Mouse (Mus musculus) forebrain, embryonic 10.5 days (tissue): ENCODE data around the gene Prpf18. TPM values are rescaled to one million over a fixed set of nuclear protein-coding genes. Genes with fewer than 3 reads are reported as not detected.
A peak's percentile ranks its signal among the peaks of the same experiment; 100 is the strongest.

Source experiments
- DNase-seq: peaks from one replicate; pipeline ENCODE4 v3.0.0-alpha.2; 2017; ENCODE audit warnings: low spot score; ENCODE audit errors: extremely low spot score
- H3K27ac ChIP-seq: fragments of 300-500 bp; sonication (generic); 2 replicates; pipeline ENCODE4 v1.5.1; 2016; ENCODE audit warnings: mild to moderate bottlenecking
- H3K27me3 ChIP-seq: fragments of 300-500 bp; sonication (generic); 2 replicates; pipeline ENCODE4 v1.6.1; 2016; ENCODE audit warnings: mild to moderate bottlenecking; ENCODE audit not compliant: poor library complexity, severe bottlenecking
- H3K36me3 ChIP-seq: fragments of 300-500 bp; sonication (generic); replicated peaks from 2 replicates; pipeline ENCODE4 v1.6.1; 2016; ENCODE audit warnings: mild to moderate bottlenecking, moderate library complexity
- H3K4me1 ChIP-seq: fragments of 300-500 bp; sonication (generic); 2 replicates; pipeline ENCODE4 v1.6.1; 2016
- H3K4me3 ChIP-seq: fragments of 300-500 bp; sonication (generic); 2 replicates; pipeline ENCODE4 v1.5.1; 2016; ENCODE audit warnings: mild to moderate bottlenecking, moderate library complexity
- H3K9me3 ChIP-seq: fragments of 300-500 bp; sonication (generic); 2 replicates; pipeline ENCODE4 v1.6.1; 2016; ENCODE audit warnings: mild to moderate bottlenecking, moderate library complexity
- WGBS: fragments of 180-500 bp; shearing (Covaris S2); methylation state at CpG from one replicate; pipeline ENCODE4 v1.1.7; 2016; 5-methylcytosine and 5-hydroxymethylcytosine counted together
- polyA plus RNA-seq: library from polyadenylated mRNA; unstranded; fragments of >200 nt; fragmentation: Nextera tagmentation; extraction: Ambion mirVana; gene quantifications from 2 replicates; pipeline ENCODE4 v1.2.1, GENCODE M21; 2016

Gene Prpf18
- polyA plus RNA-seq, 1 experiment from 2014 or later = 39.5 TPM

- no peak overlapping the region for H3K27ac ChIP-seq
- H3K4me1 ChIP-seq = no peaks in the 10 kb centered on the region
- H3K36me3 ChIP-seq = peaks cover 100% of the 10 kb centered on the region
- 86% methylated on average over 3 of the region's 3 CpGs for WGBS
- H3K4me3 ChIP-seq = no peak overlapping the region
- H3K9me3 ChIP-seq = no peaks in the 10 kb centered on the region
- no peaks in the 10 kb centered on the region for H3K27me3 ChIP-seq
- DNase-seq = no peak
These were observed 43.7 kb downstream of the Prpf18 start for GRCm38 (mm10) chr2:4608253-4608652.

- no peak overlapping the region for H3K4me3 ChIP-seq
- H3K36me3 ChIP-seq = peaks cover 100% of the 10 kb centered on the region
- WGBS = 93% methylated on average over 3 of the region's 3 CpGs
- no peaks in the 10 kb centered on the region for H3K27me3 ChIP-seq
- H3K9me3 ChIP-seq = no peaks in the 10 kb centered on the region
- no peaks in the 10 kb centered on the region for H3K4me1 ChIP-seq
- DNase-seq = no peak
- H3K27ac ChIP-seq = no peak overlapping the region
These were observed 45.4 kb downstream of the Prpf18 start for GRCm38 (mm10) chr2:4606559-4606958.

- no peak for DNase-seq
- H3K27me3 ChIP-seq = no peaks in the 10 kb centered on the region
- no peaks in the 10 kb centered on the region for H3K9me3 ChIP-seq
- H3K4me1 ChIP-seq = 0 out of 2 replicates have a peak, but pooled peaks cover 6% of the 10 kb centered on the region
- no peak overlapping the region for H3K4me3 ChIP-seq
- WGBS = 89% methylated on average over 33 of the region's 33 CpGs
- H3K27ac ChIP-seq = no peak overlapping the region
- H3K36me3 ChIP-seq = peaks cover 96% of the 10 kb centered on the region
These were observed 48.5 kb downstream of the Prpf18 start for GRCm38 (mm10) chr2:4603361-4603945.

GRCm38 (mm10) chr2:4601034-4601890, 50.7 kb downstream of the Prpf18 start:
- peak; percentile 46 for DNase-seq
- 0 out of 2 replicates have a peak, but pooled peaks cover 6% of the 10 kb centered on the region for H3K4me1 ChIP-seq
- WGBS = 63% methylated on average over 15 of the region's 15 CpGs
- no peak overlapping the region for H3K4me3 ChIP-seq
- H3K27ac ChIP-seq = no peak overlapping the region
- H3K36me3 ChIP-seq = peaks cover 96% of the 10 kb centered on the region
- H3K27me3 ChIP-seq = no peaks in the 10 kb centered on the region
- H3K9me3 ChIP-seq = no peaks in the 10 kb centered on the region

GRCm38 (mm10) chr2:4596992-4597391, 54.9 kb downstream of the Prpf18 start:
- H3K4me3 ChIP-seq = no peak overlapping the region
- no peak overlapping the region for H3K27ac ChIP-seq
- WGBS = 95% methylated on average over 7 of the region's 7 CpGs
- H3K4me1 ChIP-seq = 0 out of 2 replicates have a peak, but pooled peaks cover 12% of the 10 kb centered on the region
- H3K27me3 ChIP-seq = no peaks in the 10 kb centered on the region
- DNase-seq = no peak
- H3K36me3 ChIP-seq = peaks cover 96% of the 10 kb centered on the region
- H3K9me3 ChIP-seq = no peaks in the 10 kb centered on the region

- DNase-seq = no peak
- Histone ChIP-seq H3K36me3 (peaks cover 99% of the 10 kb centered on the region), H3K4me3 (no peak overlapping the region), H3K27ac (no peak overlapping the region), H3K4me1 (peaks cover 9% of the 10 kb centered on the region; the same call in 1 of the 2 replicates), H3K9me3 (no peaks in the 10 kb centered on the region), H3K27me3 (no peaks in the 10 kb centered on the region)
- 94% methylated on average over 3 of the region's 3 CpGs for WGBS
These were observed 58.0 kb downstream of the Prpf18 start for GRCm38 (mm10) chr2:4593878-4594387.

- no peaks in the 10 kb centered on the region for H3K27me3 ChIP-seq
- no peak overlapping the region for H3K27ac ChIP-seq
- DNase-seq = peak; percentile 52
- no peaks in the 10 kb centered on the region for H3K9me3 ChIP-seq
- peaks cover 99% of the 10 kb centered on the region for H3K36me3 ChIP-seq
- 37% methylated on average over 9 of the region's 9 CpGs for WGBS
- H3K4me1 ChIP-seq = peaks cover 11% of the 10 kb centered on the region; the same call in 1 of the 2 replicates
- no peak overlapping the region for H3K4me3 ChIP-seq
These were observed 58.5 kb downstream of the Prpf18 start for GRCm38 (mm10) chr2:4593433-4593832.

GRCm38 (mm10) chr2:4592666-4593065, 59.2 kb downstream of the Prpf18 start:
- H3K36me3 ChIP-seq = peaks cover 99% of the 10 kb centered on the region
- no peaks in the 10 kb centered on the region for H3K27me3 ChIP-seq
- no peaks in the 10 kb centered on the region for H3K9me3 ChIP-seq
- no peak overlapping the region for H3K27ac ChIP-seq
- H3K4me1 ChIP-seq = peaks cover 19% of the 10 kb centered on the region
- no peak overlapping the region for H3K4me3 ChIP-seq
- 95% methylated on average over 7 of the region's 7 CpGs for WGBS
- no peak for DNase-seq

GRCm38 (mm10) chr2:4591647-4592046, 60.3 kb downstream of the Prpf18 start:
- no peak overlapping the region for H3K27ac ChIP-seq
- H3K9me3 ChIP-seq = no peaks in the 10 kb centered on the region
- 90% methylated on average over 3 of the region's 3 CpGs for WGBS
- peaks cover 99% of the 10 kb centered on the region for H3K36me3 ChIP-seq
- H3K4me3 ChIP-seq = no peak overlapping the region
- no peak for DNase-seq
- H3K27me3 ChIP-seq = no peaks in the 10 kb centered on the region
- peaks cover 29% of the 10 kb centered on the region for H3K4me1 ChIP-seq

- WGBS = 69% methylated on average over 13 of the region's 13 CpGs
- Histone ChIP-seq H3K36me3 (peaks cover 89% of the 10 kb centered on the region), H3K4me3 (no peak overlapping the region), H3K9me3 (no peaks in the 10 kb centered on the region), H3K4me1 (peaks cover 38% of the 10 kb centered on the region), H3K27me3 (no peaks in the 10 kb centered on the region), H3K27ac (peak overlapping the region; percentile 62)
- peak; percentile 35 for DNase-seq
These were observed 64.1 kb downstream of the Prpf18 start for GRCm38 (mm10) chr2:4587685-4588409.

GRCm38 (mm10) chr2:4586245-4586644, 65.7 kb downstream of the Prpf18 start:
- peak overlapping the region; percentile 44; the same call in 1 of the 2 replicates for H3K27ac ChIP-seq
- no peaks in the 10 kb centered on the region for H3K27me3 ChIP-seq
- H3K36me3 ChIP-seq = peaks cover 88% of the 10 kb centered on the region
- 68% methylated on average over 11 of the region's 11 CpGs for WGBS
- no peak for DNase-seq
- no peaks in the 10 kb centered on the region for H3K9me3 ChIP-seq
- peaks cover 38% of the 10 kb centered on the region for H3K4me1 ChIP-seq
- no peak overlapping the region for H3K4me3 ChIP-seq

- no peaks in the 10 kb centered on the region for H3K9me3 ChIP-seq
- DNase-seq = no peak
- no peak overlapping the region for H3K4me3 ChIP-seq
- H3K27me3 ChIP-seq = no peaks in the 10 kb centered on the region
- H3K27ac ChIP-seq = no peak overlapping the region
- WGBS = 74% methylated on average over 5 of the region's 5 CpGs
- peaks cover 38% of the 10 kb centered on the region for H3K4me1 ChIP-seq
- peaks cover 89% of the 10 kb centered on the region for H3K36me3 ChIP-seq
These were observed 67.7 kb downstream of the Prpf18 start for GRCm38 (mm10) chr2:4584252-4584651.
